Mouse (Mus musculus) G1E (cell line): ENCODE results near the gene Gpr35. TPM values are rescaled to one million over a fixed set of nuclear protein-coding genes. Genes with fewer than 3 reads are reported as not detected.

Source experiments
- ATAC-seq: 2 replicates; pipeline ENCODE4 v1.8.0; 2016; ENCODE audit warnings: mild to moderate bottlenecking; ENCODE audit not compliant: insufficient number of reproducible peaks, poor library complexity, low FRiP score, severe bottlenecking; ENCODE audit errors: extremely low read depth
- DNase-seq: peaks from one replicate; pipeline ENCODE4 v3.0.0; 2012; ENCODE audit warnings: low spot score
- H3K27me3 ChIP-seq: 2 replicates; pipeline ENCODE4 v1.6.1; 2012; ENCODE audit warnings: mild to moderate bottlenecking, low read length, inconsistent platforms; ENCODE audit not compliant: insufficient read depth
- H3K36me3 ChIP-seq: replicated peaks from 2 replicates; pipeline ENCODE3; 2012; ENCODE audit warnings: mild to moderate bottlenecking, inconsistent platforms
- H3K4me1 ChIP-seq: 2 replicates; pipeline ENCODE4 v1.6.1; 2012; ENCODE audit warnings: low read depth, low read length, inconsistent platforms, mixed read lengths; ENCODE audit not compliant: insufficient read depth
- H3K4me3 ChIP-seq: 2 replicates; pipeline ENCODE4 v1.5.1; 2012; ENCODE audit warnings: low read depth, mild to moderate bottlenecking, inconsistent platforms, low read length, moderate library complexity, mixed read lengths
- H3K9me3 ChIP-seq: replicated peaks from 2 replicates; pipeline ENCODE4 v1.6.1; 2012; ENCODE audit warnings: inconsistent platforms
- CTCF ChIP-seq: IDR thresholded peaks from 2 replicates; pipeline ENCODE4 v1.5.1; 2012; ENCODE audit warnings: low read depth, low read length, inconsistent platforms, mixed read lengths
- GATA1 ChIP-seq: IDR thresholded peaks from 2 replicates; pipeline ENCODE4 v1.6.1; 2012; ENCODE audit warnings: borderline replicate concordance, low read length, inconsistent platforms, mixed read lengths
- GATA2 ChIP-seq: IDR thresholded peaks from 2 replicates; pipeline ENCODE4 v1.6.1; 2012; ENCODE audit warnings: low read depth, low read length, inconsistent platforms, borderline replicate concordance
- POLR2AphosphoS5 ChIP-seq: IDR thresholded peaks from 2 replicates; pipeline ENCODE4 v1.6.1; 2012; ENCODE audit warnings: low read depth, low read length, inconsistent platforms; ENCODE audit not compliant: insufficient replicate concordance
- TAL1 ChIP-seq: conservative IDR thresholded peaks from 2 replicates; pipeline ENCODE4 v1.6.1; 2012; ENCODE audit warnings: low read depth, low read length, inconsistent platforms, mixed read lengths
- polyA plus RNA-seq: library from polyadenylated mRNA; stranded (reverse); fragments of >175 nt; gene quantifications from 2 replicates; pipeline ENCODE4 v1.2.3, GENCODE M21; 2012
- total RNA-seq, 2 experiments: library from RNA; stranded (forward) in 1 of 2; stranded (reverse) in 1 of 2; fragments of 200-1000 nt in 1 of 2; fragments of >200 nt in 1 of 2; fragmentation: Nextera tagmentation in 1 of 2; gene quantifications; 2 replicates each; pipeline ENCODE4 v1.2.3; 2014 to 2017

Gene Gpr35
- total and polyA plus RNA-seq, 3 experiments, result 0.03 to 0.93 (median 0.38) TPM

DNA sequence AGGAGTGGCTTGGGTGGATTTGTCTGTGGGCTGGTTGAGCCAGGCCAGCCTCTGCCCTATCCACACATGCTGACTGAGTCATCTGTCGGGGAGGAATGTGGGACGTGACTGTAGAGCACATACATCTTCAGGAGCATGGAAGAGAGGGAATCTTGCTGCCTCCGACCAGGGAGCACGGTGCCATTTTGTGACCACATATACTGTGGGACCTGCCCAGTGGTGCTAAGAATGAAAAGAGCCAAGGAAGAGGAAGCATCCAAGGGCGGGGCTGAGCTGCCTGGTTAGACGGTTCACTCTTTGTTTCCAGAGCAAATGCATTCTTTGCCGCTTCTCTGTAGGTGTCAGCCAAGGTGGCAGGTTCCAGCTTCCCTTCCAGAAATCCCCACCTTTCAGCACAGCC lies 28.0 kb downstream of the Gpr35 start:
- Histone ChIP-seq H3K4me3 (no peak overlapping the region), H3K27me3 (peaks cover 23% of the 10 kb centered on the region), H3K4me1 (no peaks in the 10 kb centered on the region), H3K36me3 (no peaks in the 10 kb centered on the region), H3K9me3 (no peaks in the 10 kb centered on the region)
- TF ChIP-seq TAL1, result no peak
- TF ChIP-seq GATA2, result no peak
- no peak for TF ChIP-seq GATA1
- TF ChIP-seq POLR2AphosphoS5, result no peak
- TF ChIP-seq CTCF, result no peak
- DNase-seq (no peak), ATAC-seq (no peak)

DNA sequence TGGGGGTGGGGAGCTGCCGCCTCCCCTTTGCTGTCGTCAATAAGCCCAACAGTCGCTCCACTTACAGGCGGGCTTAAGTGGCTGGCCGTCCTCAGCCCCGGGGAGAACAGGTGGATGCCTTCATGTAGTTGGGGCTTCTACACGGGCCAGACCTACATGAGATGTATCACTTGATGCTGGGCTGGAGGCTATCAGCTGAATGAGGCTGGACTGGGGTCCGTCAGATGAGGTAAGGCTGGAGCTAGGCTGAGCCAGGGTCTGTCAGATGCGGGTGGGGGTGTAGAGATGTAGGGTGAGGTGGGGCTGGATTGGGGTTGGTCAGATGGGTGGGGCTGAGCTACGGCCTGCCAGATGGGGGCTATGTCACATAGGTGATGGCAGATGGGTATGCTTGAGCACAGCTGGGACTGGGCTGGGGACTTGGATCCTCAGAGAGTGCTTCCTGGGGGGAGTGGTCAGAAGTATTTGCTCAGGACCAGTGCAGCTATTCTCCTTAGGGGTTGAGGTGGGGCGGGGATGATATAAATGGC lies 28.5 kb downstream of the Gpr35 start:
- no peak for TF ChIP-seq TAL1
- TF ChIP-seq GATA2, result no peak
- no peak for TF ChIP-seq POLR2AphosphoS5
- TF ChIP-seq GATA1, result no peak
- TF ChIP-seq CTCF, result no peak
- Histone ChIP-seq H3K4me1 (no peaks in the 10 kb centered on the region), H3K4me3 (no peak overlapping the region), H3K27me3 (peaks cover 21% of the 10 kb centered on the region), H3K9me3 (no peaks in the 10 kb centered on the region), H3K36me3 (no peaks in the 10 kb centered on the region)
- DNase-seq (no peak), ATAC-seq (no peak)

DNA sequence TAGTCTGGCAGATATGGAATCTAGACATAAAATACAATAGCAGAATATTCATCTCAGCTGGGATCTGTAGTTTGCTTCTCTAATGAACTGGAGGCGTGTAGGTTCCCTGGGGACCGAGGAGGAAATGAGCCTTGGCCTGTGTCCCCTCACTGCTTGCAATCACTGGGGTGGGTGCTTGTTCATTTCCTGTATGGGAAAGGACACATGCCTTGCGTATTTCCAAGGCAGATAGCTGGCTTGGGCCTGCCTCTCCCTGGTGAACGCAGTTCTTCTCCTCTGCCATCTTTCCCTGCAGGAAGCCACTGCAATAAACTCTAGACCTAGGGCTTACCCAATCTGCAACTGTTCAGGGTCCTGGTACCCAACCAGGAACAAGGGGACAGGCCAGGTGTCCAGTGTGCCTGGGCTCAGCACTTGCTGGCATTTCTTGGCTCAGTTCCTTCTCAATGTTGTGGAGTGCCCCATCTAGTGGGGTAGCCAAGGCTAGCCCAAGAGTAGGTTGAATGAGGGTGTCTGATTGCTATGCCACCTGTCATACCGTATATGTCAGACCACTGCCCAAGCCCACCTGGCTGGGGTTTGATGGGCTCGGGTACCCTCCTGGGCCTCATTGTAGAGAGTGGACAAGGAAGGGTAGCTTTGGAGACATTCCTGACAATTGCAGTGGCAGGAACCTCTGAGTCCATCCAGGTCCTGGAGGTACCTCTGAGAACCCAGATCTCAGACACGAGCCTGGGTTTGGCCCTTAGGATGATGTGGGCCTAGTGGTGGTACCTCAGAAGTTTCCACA lies 30.6 kb downstream of the Gpr35 start:
- TF ChIP-seq CTCF (no peak), TAL1 (no peak), GATA2 (no peak), GATA1 (no peak), POLR2AphosphoS5 (no peak)
- no peak for ATAC-seq

DNA sequence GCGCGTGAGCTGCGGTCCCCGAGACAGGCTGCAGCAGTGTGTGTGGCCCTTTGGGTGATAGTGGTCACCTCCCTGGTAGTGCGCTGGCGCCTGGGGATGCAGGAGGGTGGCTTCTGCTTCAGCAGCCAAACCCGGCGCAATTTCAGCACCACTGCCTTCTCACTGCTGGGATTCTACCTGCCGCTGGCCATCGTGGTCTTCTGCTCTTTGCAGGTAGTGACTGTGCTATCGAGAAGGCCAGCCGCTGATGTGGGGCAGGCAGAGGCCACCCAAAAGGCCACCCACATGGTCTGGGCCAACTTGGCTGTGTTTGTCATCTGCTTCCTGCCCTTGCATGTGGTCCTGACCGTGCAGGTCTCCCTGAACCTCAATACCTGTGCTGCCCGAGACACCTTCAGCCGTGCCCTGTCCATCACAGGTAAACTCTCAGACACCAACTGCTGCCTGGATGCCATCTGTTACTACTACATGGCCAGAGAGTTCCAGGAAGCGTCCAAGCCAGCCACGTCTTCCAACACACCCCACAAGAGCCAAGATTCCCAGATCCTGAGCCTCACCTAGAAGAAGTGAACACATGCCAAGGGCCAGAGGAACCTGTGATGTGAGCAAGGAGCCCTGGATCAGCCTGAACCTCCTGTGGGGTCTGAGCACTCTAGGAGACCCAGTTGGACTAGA lies 32.4 kb downstream of the Gpr35 start:
- Histone ChIP-seq H3K36me3 (no peaks in the 10 kb centered on the region), H3K4me1 (no peaks in the 10 kb centered on the region), H3K4me3 (no peak overlapping the region), H3K9me3 (no peaks in the 10 kb centered on the region), H3K27me3 (peaks cover 5% of the 10 kb centered on the region; the same call in 1 of the 2 replicates)
- DNase-seq (no peak), ATAC-seq (no peak; the same call in 1 of the 2 replicates)
- no peak for TF ChIP-seq POLR2AphosphoS5
- TF ChIP-seq GATA1, result no peak
- no peak for TF ChIP-seq GATA2
- TF ChIP-seq CTCF, result no peak
- no peak for TF ChIP-seq TAL1

More for the DNA sequence above, 30.6 kb downstream of the Gpr35 start:
- Histone ChIP-seq H3K4me1 (no peaks in the 10 kb centered on the region), H3K9me3 (no peaks in the 10 kb centered on the region), H3K36me3 (no peaks in the 10 kb centered on the region), H3K4me3 (no peak overlapping the region), H3K27me3 (peaks cover 17% of the 10 kb centered on the region; the same call in 1 of the 2 replicates)
- DNase-seq, result no peak

DNA sequence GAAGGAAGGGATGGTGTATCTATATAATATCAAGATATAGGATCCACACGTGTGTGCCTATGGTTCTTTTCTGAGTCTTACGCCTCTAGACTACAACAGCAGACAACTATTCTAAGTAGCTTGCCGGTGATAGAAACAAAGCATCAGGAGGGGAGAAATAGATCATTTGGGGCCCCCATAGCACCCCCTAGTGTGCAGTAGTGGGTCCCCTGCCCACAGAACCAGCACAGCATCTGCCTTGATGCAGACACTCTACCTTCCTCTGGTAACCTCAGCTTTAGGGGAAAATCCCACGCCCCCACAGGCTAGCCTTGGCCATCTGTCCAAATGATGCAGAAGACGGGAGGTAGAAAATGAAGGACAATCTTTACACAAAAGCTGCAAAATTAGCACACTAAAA lies 34.3 kb downstream of the Gpr35 start:
- no peaks in the 10 kb centered on the region for H3K9me3 ChIP-seq
- DNase-seq, result no peak
- no peak for ATAC-seq

DNA sequence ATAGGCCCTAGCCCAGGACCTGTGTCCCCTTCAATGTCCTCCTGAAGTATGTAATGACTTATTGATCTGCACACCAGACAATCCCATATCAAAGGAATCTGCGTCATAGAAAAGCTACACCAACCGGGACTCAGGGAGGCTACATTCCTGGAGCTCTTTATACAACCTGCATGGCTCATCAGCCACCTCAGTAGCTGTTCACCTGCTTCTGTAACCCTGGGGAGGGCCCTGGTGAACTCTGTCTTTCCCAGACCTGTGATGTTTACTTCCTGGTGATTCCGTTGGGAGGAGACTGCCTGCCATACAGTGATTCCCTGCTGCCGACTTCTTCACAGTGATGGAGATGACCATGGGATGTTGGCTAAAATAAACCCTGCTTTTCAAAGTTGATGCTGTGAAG lies 38.2 kb downstream of the Gpr35 start:
- H3K9me3 ChIP-seq, result no peaks in the 10 kb centered on the region
- no peaks in the 10 kb centered on the region for H3K4me1 ChIP-seq
- no peak for DNase-seq
- H3K4me3 ChIP-seq, result no peak overlapping the region
- no peaks in the 10 kb centered on the region for H3K36me3 ChIP-seq
- TF ChIP-seq CTCF, result no peak
- TF ChIP-seq TAL1, result no peak
- no peak for TF ChIP-seq GATA2
- no peak for TF ChIP-seq POLR2AphosphoS5
- no peak for TF ChIP-seq GATA1
- H3K27me3 ChIP-seq, result peaks cover 4% of the 10 kb centered on the region; the same call in 1 of the 2 replicates
- ATAC-seq, result no peak

More for the DNA sequence above, 34.3 kb downstream of the Gpr35 start:
- Histone ChIP-seq H3K27me3 (peaks cover 9% of the 10 kb centered on the region), H3K4me3 (no peak overlapping the region), H3K4me1 (no peaks in the 10 kb centered on the region), H3K36me3 (no peaks in the 10 kb centered on the region)
- TF ChIP-seq GATA1, result no peak
- TF ChIP-seq POLR2AphosphoS5, result no peak
- TF ChIP-seq CTCF, result no peak
- no peak for TF ChIP-seq TAL1
- no peak for TF ChIP-seq GATA2
